Mouse (Mus musculus) heart, adult 2 months (tissue): ENCODE measurements around the gene Mdga2. TPM values are rescaled to one million over a fixed set of nuclear protein-coding genes. Genes with fewer than 3 reads are reported as not detected.

Experiments used
- DNase-seq, 2 experiments: peaks; one replicate each; pipeline ENCODE4 v3.0.0; 2021
- H3K27ac ChIP-seq: fragments of 200-600 bp; 2 replicates; pipeline ENCODE4 v1.8.1; 2022
- H3K27me3 ChIP-seq: fragments of 200-500 bp; 2 replicates; pipeline ENCODE4 v1.6.1; 2012; ENCODE audit warnings: mild to moderate bottlenecking, low read length, inconsistent platforms, mixed read lengths; ENCODE audit not compliant: control insufficient read depth, insufficient read depth
- H3K36me3 ChIP-seq: fragments of 200-500 bp; 2 replicates; pipeline ENCODE4 v1.6.1; 2012; ENCODE audit warnings: low read length, inconsistent platforms; ENCODE audit not compliant: control insufficient read depth, insufficient read depth
- H3K4me1 ChIP-seq: fragments of 200-500 bp; 2 replicates; pipeline ENCODE4 v1.6.1; 2011; ENCODE audit warnings: low read length; ENCODE audit not compliant: control insufficient read depth, insufficient read depth
- H3K4me3 ChIP-seq: fragments of 200-600 bp; 2 replicates; pipeline ENCODE4 v1.8.1; 2022
- H3K79me2 ChIP-seq: fragments of 200-500 bp; replicated peaks from 2 replicates; pipeline ENCODE4 v1.6.1; 2012; ENCODE audit warnings: mild to moderate bottlenecking, inconsistent platforms, low read length, moderate library complexity, mixed read lengths; ENCODE audit not compliant: control insufficient read depth, insufficient read depth
- H3K9ac ChIP-seq: fragments of 200-500 bp; 2 replicates; pipeline ENCODE4 v1.6.1; 2012; ENCODE audit warnings: low read depth, mild to moderate bottlenecking, control low read depth, inconsistent platforms, low read length, mixed read lengths
- CTCF ChIP-seq: fragments of 200-600 bp; IDR thresholded peaks from 2 replicates; pipeline ENCODE4 v1.8.1; 2022; ENCODE audit warnings: antibody characterized with exemption, mild to moderate bottlenecking, moderate library complexity
- EP300 ChIP-seq: fragments of 200-500 bp; IDR thresholded peaks from 2 replicates; pipeline ENCODE4 v1.6.1; 2011; ENCODE audit warnings: low read depth, low read length, control low read depth; ENCODE audit not compliant: insufficient read depth
- POLR2A ChIP-seq: fragments of 200-500 bp; IDR thresholded peaks from 2 replicates; pipeline ENCODE4 v1.6.1; 2011; ENCODE audit warnings: mild to moderate bottlenecking, low read depth, low read length, control low read depth; ENCODE audit not compliant: insufficient read depth
- WGBS: fragments of 180-500 bp; shearing (Covaris S2); methylation state at CpG from one replicate; pipeline ENCODE4 v1.1.7; 2018; 5-methylcytosine and 5-hydroxymethylcytosine counted together
- intact Hi-C: fragments of 180-260 bp; cut with DNase I; formaldehyde crosslinking; loops from one replicate; pipeline ENCODE4 v1.15.1; 2025
- polyA plus RNA-seq: library from polyadenylated mRNA; depleted of rRNA; stranded (reverse); fragments of >200 nt; gene quantifications from 2 replicates; pipeline ENCODE4 v1.2.3, GENCODE M21; 2012
- total RNA-seq, 2 experiments: library from RNA; stranded (reverse); gene quantifications; 2 replicates each; pipeline ENCODE4 v1.2.3; 2021

The Mdga2 gene
- total and polyA plus RNA-seq, 3 experiments, result 0.37 to 0.52 (median 0.52) TPM

DNA sequence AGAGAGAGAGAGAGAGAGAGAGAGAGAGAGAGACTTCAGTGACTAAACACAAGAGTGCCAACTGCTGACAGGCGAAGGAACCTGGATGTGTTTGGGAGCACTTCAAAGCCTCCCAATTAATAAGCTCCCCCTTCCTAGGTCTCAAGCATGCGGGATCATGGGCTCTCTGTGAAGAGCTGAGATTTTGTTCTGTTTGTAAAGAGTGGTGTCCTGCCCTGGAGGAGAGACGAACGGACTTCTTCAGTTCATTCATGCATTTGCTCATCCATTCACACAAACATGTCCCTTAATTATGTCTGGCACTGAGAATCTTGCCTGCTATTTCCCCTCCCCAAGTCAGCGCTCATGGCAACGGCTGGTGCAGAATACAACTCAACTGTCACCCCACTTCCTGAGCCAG is 2.3 kb downstream of the Mdga2 start:
- H3K9ac ChIP-seq, result no peak overlapping the region
- H3K4me1 ChIP-seq, result no peaks in the 10 kb centered on the region
- H3K27me3 ChIP-seq, result peaks cover 8% of the 10 kb centered on the region
- H3K4me3 ChIP-seq, result no peak overlapping the region
- no peak for DNase-seq
- H3K36me3 ChIP-seq, result no peaks in the 10 kb centered on the region
- no peaks in the 10 kb centered on the region for H3K79me2 ChIP-seq
- no peak overlapping the region for H3K27ac ChIP-seq
- WGBS, result 7% methylated on average over 6 of the region's 6 CpGs
- intact Hi-C loops, result no loop called here
- no peak for TF ChIP-seq EP300
- no peak for TF ChIP-seq POLR2A
- no peak for TF ChIP-seq CTCF

DNA sequence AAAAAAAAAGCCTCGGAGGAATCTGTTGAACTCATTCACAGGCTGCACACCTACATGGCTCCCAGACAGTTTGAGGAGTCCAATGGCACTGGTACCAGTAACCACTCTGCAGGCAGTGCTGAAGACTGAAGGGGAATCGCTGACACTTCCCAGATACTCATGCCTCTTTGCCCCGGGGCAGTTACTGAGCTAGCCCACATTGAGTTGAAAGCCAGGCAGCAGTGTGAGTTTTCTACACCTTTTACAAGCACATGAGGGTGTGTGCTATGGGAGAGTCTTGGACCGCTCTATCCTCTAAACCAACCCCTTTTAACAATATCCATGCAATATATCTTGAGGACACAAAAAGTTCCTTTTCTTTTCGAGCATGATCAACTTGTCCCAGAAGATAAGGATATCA is 2.8 kb downstream of the Mdga2 start:
- H3K79me2 ChIP-seq, result no peaks in the 10 kb centered on the region
- intact Hi-C loops, result no loop called here
- H3K27me3 ChIP-seq, result peaks cover 8% of the 10 kb centered on the region
- no peaks in the 10 kb centered on the region for H3K4me1 ChIP-seq
- H3K9ac ChIP-seq, result no peak overlapping the region
- H3K4me3 ChIP-seq, result no peak overlapping the region
- DNase-seq, result no peak
- TF ChIP-seq EP300 (no peak), POLR2A (no peak), CTCF (no peak)
- H3K27ac ChIP-seq, result no peak overlapping the region
- no peaks in the 10 kb centered on the region for H3K36me3 ChIP-seq
- 39% methylated on average over 5 of the region's 5 CpGs for WGBS

DNA sequence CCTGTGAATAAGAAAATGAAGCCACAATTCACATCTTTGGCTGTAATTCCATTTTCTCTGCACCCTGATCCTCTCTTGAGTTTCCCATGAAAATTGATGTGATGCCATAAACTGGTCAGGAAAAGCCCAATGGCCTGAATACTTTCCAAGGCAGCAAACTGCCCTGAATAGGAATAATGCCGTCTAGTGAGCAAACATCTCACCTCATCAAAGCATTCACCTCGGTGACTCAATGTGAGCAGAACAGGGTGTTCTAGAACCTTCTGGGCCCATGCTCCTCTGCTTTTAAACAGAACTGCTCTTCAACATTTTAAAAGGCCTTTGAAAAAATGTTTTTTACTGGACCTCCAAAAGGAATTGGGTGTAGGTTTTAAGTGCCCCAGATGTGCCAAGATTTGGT is 9.5 kb downstream of the Mdga2 start:
- no peak overlapping the region for H3K4me3 ChIP-seq
- WGBS, result 69% methylated on average over 2 of the region's 2 CpGs
- no peaks in the 10 kb centered on the region for H3K4me1 ChIP-seq
- H3K27me3 ChIP-seq, result no peaks in the 10 kb centered on the region
- TF ChIP-seq CTCF, result no peak
- no peak for TF ChIP-seq POLR2A
- no peak for TF ChIP-seq EP300
- H3K27ac ChIP-seq, result no peak overlapping the region
- intact Hi-C loops, result no loop called here
- H3K9ac ChIP-seq, result no peak overlapping the region
- no peaks in the 10 kb centered on the region for H3K36me3 ChIP-seq
- H3K79me2 ChIP-seq, result no peaks in the 10 kb centered on the region
- no peak for DNase-seq

- TF ChIP-seq EP300 (no peak), POLR2A (no peak), CTCF (no peak)
- intact Hi-C loops, result no loop called here
These were observed 44.2 kb downstream of the Mdga2 start for GRCm38 (mm10) chr12:67178155-67178554.

GRCm38 (mm10) chr12:67156569-67157237 is 65.6 kb downstream of the Mdga2 start:
- no peak for DNase-seq
- no peaks in the 10 kb centered on the region for H3K79me2 ChIP-seq
- TF ChIP-seq POLR2A, result no peak
- no peak for TF ChIP-seq EP300
- no peak for TF ChIP-seq CTCF
- intact Hi-C loops, result no loop called here
- no peaks in the 10 kb centered on the region for H3K27me3 ChIP-seq
- H3K9ac ChIP-seq, result no peak overlapping the region
- no peaks in the 10 kb centered on the region for H3K4me1 ChIP-seq
- H3K4me3 ChIP-seq, result no peak overlapping the region
- H3K36me3 ChIP-seq, result no peaks in the 10 kb centered on the region
- WGBS, result 75% methylated on average over 8 of the region's 8 CpGs
- H3K27ac ChIP-seq, result no peak overlapping the region

More at GRCm38 (mm10) chr12:67178155-67178554, 44.2 kb downstream of the Mdga2 start:
- no peak overlapping the region for H3K9ac ChIP-seq
- no peak overlapping the region for H3K4me3 ChIP-seq
- no peaks in the 10 kb centered on the region for H3K36me3 ChIP-seq
- 84% methylated on average over 1 of the region's 1 CpGs for WGBS
- no peaks in the 10 kb centered on the region for H3K79me2 ChIP-seq
- no peak overlapping the region for H3K27ac ChIP-seq
- H3K27me3 ChIP-seq, result no peaks in the 10 kb centered on the region
- H3K4me1 ChIP-seq, result no peaks in the 10 kb centered on the region
- no peak for DNase-seq

- intact Hi-C loops, result no loop called here
- no peaks in the 10 kb centered on the region for H3K79me2 ChIP-seq
- no peak overlapping the region for H3K27ac ChIP-seq
- no peak overlapping the region for H3K4me3 ChIP-seq
- 47% methylated on average over 3 of the region's 3 CpGs for WGBS
- no peaks in the 10 kb centered on the region for H3K36me3 ChIP-seq
- DNase-seq, result no peak
- H3K9ac ChIP-seq, result no peak overlapping the region
- no peaks in the 10 kb centered on the region for H3K27me3 ChIP-seq
- H3K4me1 ChIP-seq, result no peaks in the 10 kb centered on the region
- TF ChIP-seq POLR2A, result no peak
- no peak for TF ChIP-seq EP300
- TF ChIP-seq CTCF, result no peak
These were observed 69.3 kb downstream of the Mdga2 start for GRCm38 (mm10) chr12:67153077-67153476.
